Mouse (Mus musculus) G1E (cell line): ENCODE data around the gene Jagn1.

ENCODE experiments used
- CTCF ChIP-seq: IDR thresholded peaks from 2 replicates; pipeline ENCODE4 v1.5.1; 2012; ENCODE audit warnings: low read depth, low read length, inconsistent platforms, mixed read lengths
- GATA1 ChIP-seq: IDR thresholded peaks from 2 replicates; pipeline ENCODE4 v1.6.1; 2012; ENCODE audit warnings: borderline replicate concordance, low read length, inconsistent platforms, mixed read lengths
- GATA2 ChIP-seq: IDR thresholded peaks from 2 replicates; pipeline ENCODE4 v1.6.1; 2012; ENCODE audit warnings: low read depth, low read length, inconsistent platforms, borderline replicate concordance
- POLR2AphosphoS5 ChIP-seq: IDR thresholded peaks from 2 replicates; pipeline ENCODE4 v1.6.1; 2012; ENCODE audit warnings: low read depth, low read length, inconsistent platforms; ENCODE audit not compliant: insufficient replicate concordance
- TAL1 ChIP-seq: conservative IDR thresholded peaks from 2 replicates; pipeline ENCODE4 v1.6.1; 2012; ENCODE audit warnings: low read depth, low read length, inconsistent platforms, mixed read lengths

DNA sequence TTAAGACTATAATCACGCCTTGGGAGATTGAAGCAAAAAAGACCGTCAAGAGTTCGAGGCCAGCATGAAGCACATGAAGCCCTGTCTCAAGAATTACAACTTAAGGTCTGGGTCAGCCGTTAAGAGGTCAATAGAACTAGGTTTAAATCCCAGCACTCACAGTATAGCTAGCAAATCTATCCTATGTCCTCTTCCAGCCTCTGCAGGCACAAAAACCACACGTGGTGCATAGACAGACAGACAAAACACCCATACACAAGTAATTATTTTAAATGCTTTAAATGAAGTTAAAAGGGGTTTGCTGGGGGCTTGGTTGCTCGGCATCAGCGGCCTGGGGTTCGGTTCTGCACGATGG is 305 bp upstream of the Jagn1 start:
- no peak for TF ChIP-seq CTCF
- no peak for TF ChIP-seq GATA2
- TF ChIP-seq POLR2AphosphoS5 = no peak
- no peak for TF ChIP-seq GATA1
- TF ChIP-seq TAL1 = no peak
